Mouse (Mus musculus) erythroblast, embryonic 14.5 days (primary cell): ENCODE data around the gene Clec5a. TPM values are rescaled to one million over a fixed set of nuclear protein-coding genes. Genes with fewer than 3 reads are reported as not detected.

Experiments used
- H3K27me3 ChIP-seq: 2 replicates; pipeline ENCODE4 v1.6.1; 2012; ENCODE audit warnings: inconsistent platforms; ENCODE audit not compliant: control insufficient read depth
- H3K36me3 ChIP-seq: 2 replicates; pipeline ENCODE4 v1.6.1; 2012; ENCODE audit warnings: mild to moderate bottlenecking, inconsistent platforms; ENCODE audit not compliant: control insufficient read depth
- H3K4me1 ChIP-seq: 2 replicates; pipeline ENCODE4 v1.6.1; 2012; ENCODE audit warnings: inconsistent platforms; ENCODE audit not compliant: control insufficient read depth
- H3K4me3 ChIP-seq: replicated peaks from 2 replicates; pipeline ENCODE3; 2012; ENCODE audit warnings: moderate library complexity, mild to moderate bottlenecking, inconsistent platforms
- H3K9me3 ChIP-seq: 2 replicates; pipeline ENCODE4 v1.6.1; 2012; ENCODE audit warnings: low read length, inconsistent platforms, mixed read lengths; ENCODE audit not compliant: control insufficient read depth
- GATA1 ChIP-seq: IDR thresholded peaks from 2 replicates; pipeline ENCODE4 v1.6.1; 2012; ENCODE audit warnings: low read length, inconsistent platforms, mixed read lengths
- TAL1 ChIP-seq: IDR thresholded peaks from 3 replicates; pipeline ENCODE4 v1.6.1; 2012; ENCODE audit warnings: low read length, inconsistent platforms, mixed read lengths
- polyA plus RNA-seq: library from polyadenylated mRNA; stranded (reverse); fragments of >175 nt; gene quantifications from 2 replicates; pipeline ENCODE4 v1.2.3, GENCODE M21; 2012

Gene Clec5a
- polyA plus RNA-seq, 1 experiment: not detected

GRCm38 (mm10) chr6:40594804-40595550 lies 9.4 kb upstream of the Clec5a start:
- Histone ChIP-seq H3K36me3 (no peaks in the 10 kb centered on the region), H3K27me3 (no peaks in the 10 kb centered on the region), H3K4me1 (no peaks in the 10 kb centered on the region), H3K9me3 (no peaks in the 10 kb centered on the region), H3K4me3 (no peak overlapping the region)
- TF ChIP-seq GATA1 (no peak), TAL1 (no peak)

DNA sequence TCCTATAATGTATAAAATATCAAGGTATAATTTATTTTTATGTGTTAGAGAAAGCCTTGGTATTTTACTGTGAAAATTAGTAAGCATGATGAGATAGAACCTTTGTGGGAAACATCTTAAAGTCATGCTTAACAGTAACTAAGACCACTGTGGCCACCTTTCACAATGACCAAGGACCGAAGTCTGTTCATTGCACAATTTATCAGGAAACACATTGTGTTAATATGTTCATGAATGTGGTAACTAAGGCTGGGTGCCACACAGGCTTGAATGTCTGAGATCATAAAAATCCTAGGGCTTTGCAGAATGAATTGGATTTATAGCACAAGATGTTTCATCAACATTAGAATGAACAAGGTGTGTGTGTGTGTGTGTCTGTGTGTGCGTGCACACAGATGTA lies 2.7 kb upstream of the Clec5a start:
- H3K36me3 ChIP-seq: no peaks in the 10 kb centered on the region
- no peaks in the 10 kb centered on the region for H3K27me3 ChIP-seq
- no peaks in the 10 kb centered on the region for H3K9me3 ChIP-seq
- H3K4me1 ChIP-seq: no peaks in the 10 kb centered on the region
- H3K4me3 ChIP-seq: no peak overlapping the region
- TF ChIP-seq GATA1 (no peak), TAL1 (no peak)

- H3K36me3 ChIP-seq: no peaks in the 10 kb centered on the region
- H3K27me3 ChIP-seq: no peaks in the 10 kb centered on the region
- no peaks in the 10 kb centered on the region for H3K9me3 ChIP-seq
- TF ChIP-seq GATA1 (no peak), TAL1 (no peak)
- no peak overlapping the region for H3K4me3 ChIP-seq
- no peaks in the 10 kb centered on the region for H3K4me1 ChIP-seq
Measured at GRCm38 (mm10) chr6:40584336-40584735, 1.3 kb downstream of the Clec5a start.

- no peaks in the 10 kb centered on the region for H3K4me1 ChIP-seq
- TF ChIP-seq TAL1 (no peak), GATA1 (no peak)
- no peaks in the 10 kb centered on the region for H3K36me3 ChIP-seq
- H3K4me3 ChIP-seq: no peak overlapping the region
- H3K27me3 ChIP-seq: no peaks in the 10 kb centered on the region
- no peaks in the 10 kb centered on the region for H3K9me3 ChIP-seq
Measured at GRCm38 (mm10) chr6:40576305-40576704, 9.3 kb downstream of the Clec5a start.

- H3K27me3 ChIP-seq: no peaks in the 10 kb centered on the region
- no peaks in the 10 kb centered on the region for H3K4me1 ChIP-seq
- no peak overlapping the region for H3K4me3 ChIP-seq
- TF ChIP-seq TAL1 (no peak), GATA1 (no peak)
- H3K9me3 ChIP-seq: no peaks in the 10 kb centered on the region
- H3K36me3 ChIP-seq: no peaks in the 10 kb centered on the region
Measured at GRCm38 (mm10) chr6:40573618-40574017, 12.0 kb downstream of the Clec5a start.

GRCm38 (mm10) chr6:40569187-40569586 lies 16.4 kb downstream of the Clec5a start, which contains the start of gene Olfr460:
Olfr460 (plus strand) TSS chr6:40569487.
- Histone ChIP-seq H3K9me3 (no peaks in the 10 kb centered on the region), H3K4me3 (no peak within 1 kb of the TSS), H3K27me3 (no peaks in the 10 kb centered on the region), H3K4me1 (no peaks in the 10 kb centered on the region), H3K36me3 (no peaks in the 10 kb centered on the region)
- no peak for TF ChIP-seq GATA1
- TF ChIP-seq TAL1: no peak

GRCm38 (mm10) chr6:40554950-40555349 lies 30.7 kb downstream of the Clec5a start, which contains the start of gene Olfr461:
Olfr461 (minus strand) TSS chr6:40555050.
- Histone ChIP-seq H3K4me1 (no peaks in the 10 kb centered on the region), H3K4me3 (no peak within 1 kb of the TSS), H3K27me3 (no peaks in the 10 kb centered on the region), H3K9me3 (no peaks in the 10 kb centered on the region), H3K36me3 (no peaks in the 10 kb centered on the region)
- no peak for TF ChIP-seq GATA1

DNA sequence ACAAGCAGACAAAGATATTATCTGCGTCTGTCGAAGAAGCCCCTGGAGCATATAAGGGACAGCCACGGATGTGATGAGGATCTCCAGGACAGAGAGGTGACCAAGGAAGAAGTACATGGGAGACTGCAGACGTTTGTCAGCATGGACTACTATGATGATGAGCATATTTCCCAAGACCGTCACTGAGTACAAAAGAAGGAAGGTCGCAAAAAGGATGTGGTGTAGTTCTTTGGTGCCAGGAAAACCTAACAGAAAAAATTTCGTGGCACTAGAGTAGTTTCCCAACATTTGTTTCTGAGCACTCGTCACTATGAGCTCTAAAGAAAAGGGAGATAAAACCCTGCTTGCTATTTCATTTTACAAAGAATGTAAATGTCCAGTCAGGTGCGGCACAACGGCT lies 40.9 kb downstream of the Clec5a start:
- no peak overlapping the region for H3K4me3 ChIP-seq
- TF ChIP-seq TAL1: no peak
- no peak for TF ChIP-seq GATA1
- no peaks in the 10 kb centered on the region for H3K4me1 ChIP-seq

More for the DNA sequence above, 40.9 kb downstream of the Clec5a start:
- Histone ChIP-seq H3K9me3 (no peaks in the 10 kb centered on the region), H3K27me3 (no peaks in the 10 kb centered on the region), H3K36me3 (no peaks in the 10 kb centered on the region)

Other genes starting within 250 kb of the Clec5a start
- gene E330009J07Rik, start 149.7 kb downstream of the Clec5a start, polyA plus RNA-seq: not detected in 2 replicates
- gene Wee2, start 146.7 kb downstream of the Clec5a start, polyA plus RNA-seq: not detected in 2 replicates
- 0.52 and 0.59 TPM in 2 replicates for gene Ssbp1, start 114.5 kb downstream of the Clec5a start, polyA plus RNA-seq
- gene Tas2r137, start 94.6 kb downstream of the Clec5a start, polyA plus RNA-seq: not detected in 2 replicates
- not detected in 2 replicates for gene Tas2r108, start 92.3 kb downstream of the Clec5a start, polyA plus RNA-seq
- gene Prss37, start 66.3 kb downstream of the Clec5a start, polyA plus RNA-seq: not detected in 2 replicates
- gene Olfr461, start 30.8 kb downstream of the Clec5a start, polyA plus RNA-seq: not detected in 2 replicates
- gene Olfr460, start 16.3 kb downstream of the Clec5a start, polyA plus RNA-seq: not detected in 2 replicates
- gene Tas2r138, start 27.5 kb upstream of the Clec5a start, polyA plus RNA-seq: not detected in 2 replicates
- gene Mgam, start 43.0 kb upstream of the Clec5a start, polyA plus RNA-seq: 0.10 TPM in 1 of 2 replicates, not detected in the other